Mouse (Mus musculus) limb, embryonic 15.5 days (tissue): Measurements from ENCODE around the gene Lsm14b. TPM values are rescaled to one million over a fixed set of nuclear protein-coding genes. Genes with fewer than 3 reads are reported as not detected.

Experiments used
- ATAC-seq: fragments of 200-750 bp; cut with Nextera tagmentation; 2 replicates; pipeline ENCODE4 v1.8.0; 2017; ENCODE audit warnings: low read depth, moderate TSS enrichment; ENCODE audit not compliant: insufficient number of reproducible peaks, low FRiP score, low TSS enrichment
- H3K27ac ChIP-seq: fragments of 300-500 bp; sonication (generic); 2 replicates; pipeline ENCODE4 v1.5.1; 2015; ENCODE audit warnings: moderate library complexity, mild to moderate bottlenecking, inconsistent platforms
- H3K27me3 ChIP-seq: fragments of 300-500 bp; sonication (generic); 2 replicates; pipeline ENCODE4 v1.6.1; 2015; ENCODE audit warnings: inconsistent platforms
- H3K36me3 ChIP-seq: fragments of 300-500 bp; sonication (generic); 2 replicates; pipeline ENCODE4 v1.6.1; 2015; ENCODE audit warnings: inconsistent platforms
- H3K4me1 ChIP-seq: fragments of 300-500 bp; sonication (generic); 2 replicates; pipeline ENCODE4 v1.6.1; 2015; ENCODE audit warnings: inconsistent platforms
- H3K4me2 ChIP-seq: fragments of 300-500 bp; sonication (generic); 2 replicates; pipeline ENCODE4 v1.6.1; 2015; ENCODE audit warnings: mild to moderate bottlenecking, inconsistent platforms
- H3K4me3 ChIP-seq: fragments of 300-500 bp; sonication (generic); 2 replicates; pipeline ENCODE4 v1.5.1; 2015; ENCODE audit warnings: mild to moderate bottlenecking, inconsistent platforms
- H3K9ac ChIP-seq: fragments of 300-500 bp; sonication (generic); 2 replicates; pipeline ENCODE4 v1.6.1; 2015; ENCODE audit warnings: inconsistent platforms
- H3K9me3 ChIP-seq: fragments of 300-500 bp; sonication (generic); 2 replicates; pipeline ENCODE4 v1.6.1; 2016; ENCODE audit warnings: inconsistent platforms
- whole genome bisulfite sequencing: fragments of 180-500 bp; shearing (Covaris S2); methylation state at CpG from one replicate; pipeline ENCODE4 v1.1.7; 2015; 5-methylcytosine and 5-hydroxymethylcytosine counted together
- polyA plus RNA-seq: library from polyadenylated mRNA; unstranded; fragments of >200 nt; fragmentation: Nextera tagmentation; extraction: Ambion mirVana; gene quantifications from 2 replicates; pipeline ENCODE4 v1.2.1, GENCODE M21; 2015

The Lsm14b gene
- polyA plus RNA-seq, 1 experiment from 2014 or later: 8.0 TPM

DNA sequence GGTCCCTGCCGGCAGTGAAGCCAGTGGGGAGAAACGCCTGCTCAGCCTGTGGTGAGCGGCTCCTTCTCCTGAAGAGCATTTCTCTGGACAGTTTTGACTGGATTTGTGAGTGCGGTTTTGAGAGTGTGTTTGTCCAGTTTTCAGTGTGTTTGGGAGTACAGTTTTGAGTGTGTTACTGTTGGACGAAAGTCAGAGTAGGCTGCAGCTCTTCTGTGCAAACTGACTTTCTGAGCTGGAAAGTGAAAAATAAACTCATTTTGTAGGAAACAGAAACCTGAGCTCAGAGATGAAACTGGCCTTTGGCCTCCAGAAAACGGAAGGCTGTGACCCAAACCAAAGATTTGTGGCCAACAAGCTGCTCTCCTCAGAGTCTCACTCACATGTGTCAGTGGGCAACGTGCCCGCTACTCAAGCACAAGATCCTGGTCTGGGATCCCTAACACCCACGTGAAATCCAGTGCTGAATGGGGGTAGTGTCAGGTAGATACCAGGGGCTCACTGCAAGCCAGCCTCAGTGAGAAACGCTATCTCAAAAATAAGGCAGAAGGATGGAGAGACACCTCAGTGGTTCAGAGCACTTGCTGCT is 38.3 kb upstream of the Lsm14b start:
- no peaks in the 10 kb centered on the region for H3K27me3 ChIP-seq
- H3K36me3 ChIP-seq: no peaks in the 10 kb centered on the region
- no peak overlapping the region for H3K4me3 ChIP-seq
- no peak overlapping the region for H3K27ac ChIP-seq
- H3K9me3 ChIP-seq: no peaks in the 10 kb centered on the region
- ATAC-seq: no peak
- 70% methylated on average over 10 of the region's 10 CpGs for WGBS
- no peak overlapping the region for H3K9ac ChIP-seq
- H3K4me2 ChIP-seq: no peak overlapping the region
- 0 out of 2 replicates have a peak, but pooled peaks cover 3% of the 10 kb centered on the region for H3K4me1 ChIP-seq

GRCm38 (mm10) chr2:179989098-179989497 is 35.7 kb upstream of the Lsm14b start:
- ATAC-seq: no peak
- Histone ChIP-seq H3K4me3 (no peak overlapping the region), H3K9me3 (no peaks in the 10 kb centered on the region), H3K27ac (no peak overlapping the region), H3K27me3 (no peaks in the 10 kb centered on the region), H3K36me3 (no peaks in the 10 kb centered on the region), H3K4me1 (0 out of 2 replicates have a peak, but pooled peaks cover 3% of the 10 kb centered on the region), H3K9ac (no peak overlapping the region), H3K4me2 (no peak overlapping the region)
- whole genome bisulfite sequencing: 50% methylated on average over 1 of the region's 1 CpGs

DNA sequence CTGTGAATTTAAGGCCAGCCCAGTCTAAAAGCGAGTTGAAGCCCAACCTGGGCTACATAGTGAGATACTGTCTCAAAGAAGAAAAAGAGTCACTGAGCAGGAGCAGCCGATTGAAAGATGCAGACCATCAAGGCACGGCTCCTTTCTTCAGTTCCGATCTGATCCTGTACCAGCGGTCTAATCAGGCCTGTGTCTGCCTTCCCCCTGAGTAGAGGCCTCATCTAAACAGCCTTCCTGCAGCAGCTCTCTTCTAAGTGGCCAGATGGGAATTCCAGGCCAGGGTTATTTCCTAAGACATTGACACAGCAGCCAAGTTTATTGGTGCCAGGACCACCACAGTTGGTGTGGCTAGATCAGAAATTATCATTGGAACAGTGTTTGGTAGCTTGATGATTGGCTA is 31.7 kb upstream of the Lsm14b start:
- H3K27me3 ChIP-seq: no peaks in the 10 kb centered on the region
- ATAC-seq: no peak
- no peak overlapping the region for H3K27ac ChIP-seq
- H3K9ac ChIP-seq: no peak overlapping the region
- WGBS: 76% methylated on average over 5 of the region's 5 CpGs
- no peak overlapping the region for H3K4me3 ChIP-seq
- H3K9me3 ChIP-seq: no peaks in the 10 kb centered on the region
- no peaks in the 10 kb centered on the region for H3K4me1 ChIP-seq
- H3K36me3 ChIP-seq: no peaks in the 10 kb centered on the region
- no peak overlapping the region for H3K4me2 ChIP-seq

DNA sequence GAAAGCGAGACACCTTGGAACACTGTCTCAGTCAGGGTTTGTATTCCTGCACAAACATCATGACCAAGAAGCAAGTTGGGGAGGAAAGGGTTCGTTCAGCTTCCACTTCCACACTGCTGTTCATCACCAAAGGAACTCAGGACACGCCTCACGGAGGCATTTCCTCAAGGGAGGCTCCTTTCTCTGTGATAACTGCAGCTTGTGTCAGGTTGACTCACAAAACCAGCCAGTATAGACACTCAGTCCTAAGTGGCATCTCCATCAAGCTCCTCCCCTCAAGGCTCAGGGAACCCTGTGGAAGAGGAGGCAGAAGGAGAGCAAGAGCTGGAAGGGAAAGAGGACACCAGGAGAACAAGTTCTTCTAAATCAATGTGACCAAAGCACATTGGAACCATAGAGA is 26.4 kb upstream of the Lsm14b start:
- WGBS: 68% methylated on average over 4 of the region's 4 CpGs
- H3K36me3 ChIP-seq: no peaks in the 10 kb centered on the region
- H3K4me2 ChIP-seq: no peak overlapping the region
- H3K4me3 ChIP-seq: no peak overlapping the region
- ATAC-seq: no peak
- no peaks in the 10 kb centered on the region for H3K4me1 ChIP-seq
- no peaks in the 10 kb centered on the region for H3K27me3 ChIP-seq
- no peak overlapping the region for H3K9ac ChIP-seq
- H3K9me3 ChIP-seq: no peaks in the 10 kb centered on the region
- H3K27ac ChIP-seq: no peak overlapping the region

GRCm38 (mm10) chr2:180001635-180002034 is 23.2 kb upstream of the Lsm14b start:
- H3K9ac ChIP-seq: no peak overlapping the region
- WGBS: 78% methylated on average over 9 of the region's 9 CpGs
- no peaks in the 10 kb centered on the region for H3K36me3 ChIP-seq
- H3K27me3 ChIP-seq: no peaks in the 10 kb centered on the region; the same call in 1 of the 2 replicates
- no peak overlapping the region for H3K27ac ChIP-seq
- no peak overlapping the region for H3K4me2 ChIP-seq
- H3K4me1 ChIP-seq: no peaks in the 10 kb centered on the region
- no peaks in the 10 kb centered on the region for H3K9me3 ChIP-seq
- no peak overlapping the region for H3K4me3 ChIP-seq
- no peak for ATAC-seq

- H3K4me3 ChIP-seq: no peak overlapping the region
- no peak overlapping the region for H3K4me2 ChIP-seq
- no peak overlapping the region for H3K9ac ChIP-seq
- no peaks in the 10 kb centered on the region; the same call in 1 of the 2 replicates for H3K27me3 ChIP-seq
- H3K4me1 ChIP-seq: no peaks in the 10 kb centered on the region
- no peaks in the 10 kb centered on the region for H3K36me3 ChIP-seq
- H3K9me3 ChIP-seq: no peaks in the 10 kb centered on the region
- WGBS: 53% methylated on average over 5 of the region's 5 CpGs
- no peak overlapping the region for H3K27ac ChIP-seq
- ATAC-seq: no peak
Observed at GRCm38 (mm10) chr2:180005656-180006351, 19.0 kb upstream of the Lsm14b start.

GRCm38 (mm10) chr2:180006352-180007017 is 18.3 kb upstream of the Lsm14b start:
- no peaks in the 10 kb centered on the region for H3K36me3 ChIP-seq
- H3K4me3 ChIP-seq: no peak overlapping the region
- H3K4me1 ChIP-seq: no peaks in the 10 kb centered on the region
- WGBS: 43% methylated on average over 9 of the region's 9 CpGs
- H3K9me3 ChIP-seq: no peaks in the 10 kb centered on the region
- no peaks in the 10 kb centered on the region; the same call in 1 of the 2 replicates for H3K27me3 ChIP-seq
- ATAC-seq: no peak
- no peak overlapping the region for H3K4me2 ChIP-seq
- H3K27ac ChIP-seq: no peak overlapping the region
- no peak overlapping the region for H3K9ac ChIP-seq

DNA sequence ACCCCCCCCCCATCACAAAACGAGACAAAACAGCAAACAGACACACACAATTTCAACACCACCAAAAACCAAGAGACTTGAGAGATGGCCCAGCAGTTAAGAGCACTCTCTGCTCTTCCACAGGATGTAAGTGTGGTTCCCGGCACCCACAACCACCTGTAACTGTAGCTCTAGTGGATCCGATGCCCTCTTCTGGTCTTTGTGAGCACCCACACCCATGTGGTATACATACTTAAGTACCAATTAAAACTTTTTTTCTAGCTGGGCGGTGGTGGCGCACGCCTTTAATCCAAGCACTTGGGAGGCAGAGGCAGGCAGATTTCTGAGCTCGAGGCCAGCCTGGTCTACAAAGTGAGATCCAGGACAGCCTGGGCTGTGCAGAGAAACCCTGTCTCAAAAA is 14.1 kb upstream of the Lsm14b start:
- Histone ChIP-seq H3K9me3 (no peaks in the 10 kb centered on the region), H3K4me2 (no peak overlapping the region), H3K27me3 (no peaks in the 10 kb centered on the region; the same call in 1 of the 2 replicates), H3K4me1 (no peaks in the 10 kb centered on the region), H3K9ac (no peak overlapping the region), H3K36me3 (no peaks in the 10 kb centered on the region), H3K4me3 (no peak overlapping the region), H3K27ac (no peak overlapping the region)
- WGBS: 91% methylated on average over 7 of the region's 7 CpGs
- no peak for ATAC-seq

DNA sequence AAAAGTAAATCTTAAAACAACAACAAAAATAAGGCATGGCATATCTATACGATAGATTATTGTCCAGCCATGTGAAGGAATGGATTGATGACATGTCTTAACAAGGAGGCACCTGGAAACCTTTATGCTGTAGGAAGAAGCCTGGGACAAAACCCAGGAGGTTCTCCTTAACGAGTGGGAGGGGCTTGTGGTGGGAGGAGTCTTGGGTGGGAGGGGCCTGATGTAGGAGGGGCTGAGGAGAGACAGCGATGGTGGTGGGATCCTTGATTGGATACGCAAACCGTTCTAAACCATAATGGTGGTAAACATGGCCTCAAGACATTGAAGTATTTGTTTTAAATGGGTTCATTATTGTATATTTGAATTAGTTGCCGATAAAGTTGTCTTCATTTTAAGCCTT is 13.4 kb upstream of the Lsm14b start:
- 83% methylated on average over 6 of the region's 6 CpGs for WGBS
- no peak for ATAC-seq
- H3K27ac ChIP-seq: no peak overlapping the region

DNA sequence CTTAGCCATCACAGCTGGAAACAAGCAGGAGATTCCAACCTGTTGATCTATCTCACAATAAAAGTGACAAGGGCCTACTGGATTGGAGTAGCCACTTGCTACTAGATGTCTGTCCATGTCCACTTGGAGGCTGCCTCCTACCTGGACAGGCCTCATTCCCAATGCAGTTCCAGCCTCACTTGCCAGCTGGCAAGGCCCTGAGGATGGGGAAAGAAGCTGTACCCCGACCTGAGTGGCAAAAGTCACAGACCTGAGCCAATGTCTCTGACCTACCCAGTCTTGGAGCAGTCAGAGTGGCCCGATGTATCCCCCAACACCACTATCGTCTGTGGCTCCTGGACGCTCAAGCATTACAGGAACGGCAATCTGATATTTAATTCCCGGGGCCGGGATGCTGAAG is 11.1 kb upstream of the Lsm14b start:
- H3K27me3 ChIP-seq: no peaks in the 10 kb centered on the region
- H3K4me2 ChIP-seq: no peak overlapping the region
- no peaks in the 10 kb centered on the region for H3K9me3 ChIP-seq
- H3K4me1 ChIP-seq: peaks cover 18% of the 10 kb centered on the region
- WGBS: 88% methylated on average over 7 of the region's 7 CpGs
- no peaks in the 10 kb centered on the region for H3K36me3 ChIP-seq
- ATAC-seq: no peak
- no peak overlapping the region for H3K4me3 ChIP-seq
- no peak overlapping the region for H3K27ac ChIP-seq
- no peak overlapping the region for H3K9ac ChIP-seq

More for the DNA sequence above, 13.4 kb upstream of the Lsm14b start:
- Histone ChIP-seq H3K9me3 (no peaks in the 10 kb centered on the region), H3K4me2 (no peak overlapping the region), H3K36me3 (no peaks in the 10 kb centered on the region), H3K4me3 (no peak overlapping the region), H3K27me3 (no peaks in the 10 kb centered on the region), H3K4me1 (no peaks in the 10 kb centered on the region), H3K9ac (no peak overlapping the region)

DNA sequence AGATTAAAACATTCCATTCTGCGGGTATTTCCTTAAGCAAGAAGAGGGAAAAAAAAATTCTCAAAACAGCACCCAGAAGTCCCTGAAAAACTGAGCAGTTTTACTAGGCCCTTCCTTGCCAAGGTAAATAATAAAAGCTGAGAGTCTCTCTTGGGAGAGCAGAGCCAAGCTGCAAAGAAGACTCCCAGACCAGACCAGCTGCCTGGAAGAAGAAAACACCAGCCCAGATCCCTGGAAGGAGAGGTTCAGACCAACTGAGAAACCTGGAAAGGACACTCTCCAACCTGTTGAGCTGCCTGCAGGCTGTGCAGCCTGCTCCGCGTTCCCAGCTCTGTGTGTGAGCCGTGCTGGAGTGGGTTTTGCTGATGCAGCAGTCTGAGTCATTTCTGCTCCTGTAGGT is 7.2 kb upstream of the Lsm14b start:
- Histone ChIP-seq H3K9ac (no peak overlapping the region), H3K9me3 (no peaks in the 10 kb centered on the region), H3K27ac (no peak overlapping the region), H3K36me3 (no peaks in the 10 kb centered on the region), H3K4me1 (peaks cover 18% of the 10 kb centered on the region), H3K4me2 (no peak overlapping the region), H3K27me3 (peaks cover 23% of the 10 kb centered on the region; the same call in 1 of the 2 replicates), H3K4me3 (no peak overlapping the region)
- 37% methylated on average over 4 of the region's 4 CpGs for WGBS
- ATAC-seq: no peak

GRCm38 (mm10) chr2:180018573-180018972 is 6.2 kb upstream of the Lsm14b start:
- Histone ChIP-seq H3K4me2 (no peak overlapping the region), H3K27ac (no peak overlapping the region), H3K9me3 (no peaks in the 10 kb centered on the region), H3K36me3 (no peaks in the 10 kb centered on the region), H3K4me1 (peaks cover 18% of the 10 kb centered on the region), H3K27me3 (peaks cover 32% of the 10 kb centered on the region; the same call in 1 of the 2 replicates), H3K4me3 (no peak overlapping the region), H3K9ac (no peak overlapping the region)
- ATAC-seq: no peak
- 65% methylated on average over 9 of the region's 9 CpGs for WGBS
